Mouse (Mus musculus): Measurements from ENCODE around the gene Ankrd33b.

DNA sequence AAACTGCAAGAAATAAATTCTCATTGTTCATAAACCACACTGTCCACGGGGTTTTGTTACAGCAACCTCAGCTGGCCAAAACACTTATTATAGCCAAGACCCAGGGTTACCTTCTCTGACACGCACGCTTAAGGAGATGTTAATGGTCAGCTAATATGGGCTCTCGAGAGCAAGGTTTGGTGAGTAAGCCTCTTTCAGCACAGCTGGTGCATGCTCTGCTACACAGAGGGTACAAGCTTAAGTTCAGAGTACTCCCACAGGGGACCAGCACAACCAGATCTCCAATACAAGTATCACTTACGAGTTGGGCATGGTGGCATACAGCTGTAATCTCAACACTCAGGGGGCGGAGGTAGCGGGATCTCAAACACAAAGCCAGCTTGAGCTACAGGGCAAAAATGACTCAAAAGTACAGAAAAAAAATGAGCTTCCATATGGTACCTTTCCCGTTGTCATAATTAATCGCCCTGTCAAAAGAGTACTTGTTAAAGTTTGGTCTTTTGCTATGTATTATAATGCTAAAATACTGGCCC lies 39.4 kb downstream of the Ankrd33b start:
- no peak for TF ChIP-seq TAL1 (IDR thresholded peaks at IDR 0.05; ENCODE audit: low read length)
- TF ChIP-seq GATA1 (IDR thresholded peaks at IDR 0.05; ENCODE audit: low read length): no peak
